Mouse (Mus musculus) MEL (cell line): ENCODE data around the gene Mrpl46. TPM values are rescaled to one million over a fixed set of nuclear protein-coding genes. Genes with fewer than 3 reads are reported as not detected.

ENCODE experiments used
- DNase-seq: peaks from one replicate; pipeline ENCODE4 v3.0.0; 2011; ENCODE audit warnings: low read depth, low spot score
- H3K27ac ChIP-seq: 2 replicates; pipeline ENCODE4 v1.5.1; 2012; ENCODE audit warnings: low read depth, mild to moderate bottlenecking, control low read depth, low read length, moderate library complexity; ENCODE audit not compliant: control insufficient read depth
- H3K27me3 ChIP-seq, 2 experiments: fragments of 150-350 bp in 1 of 2; sonication (generic) in 1 of 2; 2 replicates each; pipeline ENCODE4 v1.6.1; 2012; ENCODE audit warnings: low read length in 2 of 2, mild to moderate bottlenecking in 2 of 2, improper control_type of control experiment in 1 of 2, moderate library complexity in 1 of 2; ENCODE audit not compliant: insufficient read depth in 2 of 2, control insufficient read depth in 1 of 2
- H3K36me3 ChIP-seq, 2 experiments: 2 replicates each; pipeline ENCODE4 v1.6.1; 2012 to 2014; ENCODE audit warnings: low read length in 2 of 2, improper control_type of control experiment in 1 of 2, inconsistent platforms in 1 of 2, mild to moderate bottlenecking in 1 of 2; ENCODE audit not compliant: insufficient read depth in 2 of 2, control insufficient read depth in 1 of 2
- H3K4me1 ChIP-seq, 2 experiments: fragments of 150-350 bp in 1 of 2; sonication (generic) in 1 of 2; 2 replicates each; pipeline ENCODE4 v1.6.1; 2012; ENCODE audit warnings: low read length in 2 of 2, improper control_type of control experiment in 1 of 2, mild to moderate bottlenecking in 1 of 2; ENCODE audit not compliant: insufficient read depth in 2 of 2, control insufficient read depth in 1 of 2
- H3K4me3 ChIP-seq, 2 experiments: fragments of 150-350 bp in 1 of 2; sonication (generic) in 1 of 2; 2 replicates each; pipeline ENCODE4 v1.5.1; 2012; ENCODE audit warnings: low read depth in 2 of 2, low read length in 2 of 2, mild to moderate bottlenecking in 2 of 2, moderate library complexity in 2 of 2, control low read depth in 1 of 2, improper control_type of control experiment in 1 of 2; ENCODE audit not compliant: control insufficient read depth in 1 of 2, insufficient read depth in 1 of 2
- H3K79me2 ChIP-seq: 2 replicates; pipeline ENCODE4 v1.6.1; 2012; ENCODE audit warnings: mild to moderate bottlenecking, low read length, moderate library complexity; ENCODE audit not compliant: control insufficient read depth, poor library complexity, insufficient read depth
- H3K9ac ChIP-seq: 2 replicates; pipeline ENCODE4 v1.6.1; 2012; ENCODE audit warnings: low read depth, mild to moderate bottlenecking, control low read depth, low read length, moderate library complexity; ENCODE audit not compliant: control insufficient read depth, poor library complexity, severe bottlenecking
- H3K9me3 ChIP-seq: fragments of 150-350 bp; sonication (generic); replicated peaks from 2 replicates; pipeline ENCODE4 v1.6.1; 2012; ENCODE audit warnings: mild to moderate bottlenecking, low read length, improper control_type of control experiment, moderate library complexity; ENCODE audit not compliant: insufficient read depth
- CHD1 ChIP-seq: IDR thresholded peaks from 2 replicates; pipeline ENCODE4 v1.6.1; 2012; ENCODE audit warnings: low read depth, mild to moderate bottlenecking, inconsistent platforms, low read length, improper control_type of control experiment
- CHD2 ChIP-seq: IDR thresholded peaks from 2 replicates; pipeline ENCODE4 v1.6.1; 2011; ENCODE audit warnings: low read length, improper control_type of control experiment
- CTCF ChIP-seq, 3 experiments: IDR thresholded peaks in 2 of 3; conservative IDR thresholded peaks in 1 of 3; 2 replicates each; pipeline ENCODE4 v1.5.1; 2011 to 2012; ENCODE audit warnings: low read length in 3 of 3, low read depth in 2 of 3, mild to moderate bottlenecking in 2 of 3, improper control_type of control experiment in 1 of 3, inconsistent platforms in 1 of 3, mixed read lengths in 1 of 3, moderate library complexity in 1 of 3; ENCODE audit not compliant: control insufficient read depth in 1 of 3, insufficient read depth in 1 of 3, poor library complexity in 1 of 3, severe bottlenecking in 1 of 3
- E2F4 ChIP-seq: IDR thresholded peaks from 2 replicates; pipeline ENCODE4 v1.6.1; 2011; ENCODE audit warnings: low read depth, low read length, improper control_type of control experiment, borderline replicate concordance
- ETS1 ChIP-seq: IDR thresholded peaks from 2 replicates; pipeline ENCODE4 v1.6.1; 2012; ENCODE audit warnings: low read depth, mild to moderate bottlenecking, inconsistent platforms, low read length, improper control_type of control experiment, moderate library complexity
- GATA1 ChIP-seq: IDR thresholded peaks from 2 replicates; pipeline ENCODE4 v1.6.1; 2011; ENCODE audit warnings: low read depth, low read length, improper control_type of control experiment
- HCFC1 ChIP-seq: IDR thresholded peaks from 2 replicates; pipeline ENCODE4 v1.6.1; 2012; ENCODE audit warnings: low read depth, mild to moderate bottlenecking, inconsistent platforms, low read length, improper control_type of control experiment, moderate library complexity
- JUND ChIP-seq: IDR thresholded peaks from 2 replicates; pipeline ENCODE4 v1.6.1; 2011; ENCODE audit warnings: low read depth, mild to moderate bottlenecking, improper control_type of control experiment, low read length
- MAX ChIP-seq: IDR thresholded peaks from 2 replicates; pipeline ENCODE4 v1.6.1; 2011; ENCODE audit warnings: low read length, improper control_type of control experiment
- MAZ ChIP-seq: IDR thresholded peaks from 2 replicates; pipeline ENCODE4 v1.6.1; 2012; ENCODE audit warnings: low read depth, mild to moderate bottlenecking, inconsistent platforms, low read length, improper control_type of control experiment
- MXI1 ChIP-seq: IDR thresholded peaks from 2 replicates; pipeline ENCODE4 v1.6.1; 2011; ENCODE audit warnings: mild to moderate bottlenecking, low read depth, low read length, improper control_type of control experiment
- MYB ChIP-seq: IDR thresholded peaks from 2 replicates; pipeline ENCODE4 v1.6.1; 2011; ENCODE audit warnings: mild to moderate bottlenecking, low read depth, low read length, improper control_type of control experiment
- NELFE ChIP-seq: IDR thresholded peaks from 2 replicates; pipeline ENCODE4 v1.6.1; 2011; ENCODE audit warnings: low read depth, low read length, improper control_type of control experiment
- POLR2AphosphoS5 ChIP-seq: IDR thresholded peaks from 2 replicates; pipeline ENCODE4 v1.6.1; 2012; ENCODE audit warnings: low read depth, borderline replicate concordance, mild to moderate bottlenecking, inconsistent platforms, low read length, moderate library complexity, mixed read lengths
- RAD21 ChIP-seq: IDR thresholded peaks from 2 replicates; pipeline ENCODE4 v1.6.1; 2011; ENCODE audit warnings: mild to moderate bottlenecking, low read depth, low read length, improper control_type of control experiment
- SMC3 ChIP-seq: IDR thresholded peaks from 2 replicates; pipeline ENCODE4 v1.6.1; 2011; ENCODE audit warnings: low read depth, low read length, improper control_type of control experiment
- TAL1 ChIP-seq: IDR thresholded peaks from 2 replicates; pipeline ENCODE4 v1.6.1; 2012; ENCODE audit warnings: mild to moderate bottlenecking, inconsistent platforms, low read length, moderate library complexity, mixed read lengths
- TCF12 ChIP-seq: IDR thresholded peaks from 2 replicates; pipeline ENCODE4 v1.6.1; 2014; ENCODE audit warnings: low read depth, mild to moderate bottlenecking, inconsistent platforms, low read length, improper control_type of control experiment, moderate library complexity
- UBTF ChIP-seq: IDR thresholded peaks from 2 replicates; pipeline ENCODE4 v1.6.1; 2012; ENCODE audit warnings: low read depth, mild to moderate bottlenecking, inconsistent platforms, low read length, improper control_type of control experiment, moderate library complexity, borderline replicate concordance; ENCODE audit not compliant: insufficient read depth
- ZC3H11A ChIP-seq: IDR thresholded peaks from 2 replicates; pipeline ENCODE4 v1.6.1; 2012; ENCODE audit warnings: low read depth, mild to moderate bottlenecking, inconsistent platforms, low read length, improper control_type of control experiment
- ZKSCAN1 ChIP-seq: IDR thresholded peaks from 2 replicates; pipeline ENCODE4 v1.6.1; 2012; ENCODE audit warnings: low read depth, mild to moderate bottlenecking, inconsistent platforms, low read length, improper control_type of control experiment, moderate library complexity
- ZMIZ1 ChIP-seq: IDR thresholded peaks from 2 replicates; pipeline ENCODE4 v1.6.1; 2012; ENCODE audit warnings: low read depth, mild to moderate bottlenecking, inconsistent platforms, low read length, improper control_type of control experiment, moderate library complexity
- ZNF384 ChIP-seq: IDR thresholded peaks from 2 replicates; pipeline ENCODE4 v1.6.1; 2012; ENCODE audit warnings: low read depth, mild to moderate bottlenecking, inconsistent platforms, low read length, improper control_type of control experiment
- polyA plus RNA-seq, 2 experiments: library from polyadenylated mRNA; stranded (reverse) in 1 of 2; unstranded in 1 of 2; fragments of >175 nt in 1 of 2; fragments of >200 nt in 1 of 2; gene quantifications; 2 replicates each; pipeline versions ENCODE4 v1.2.1 to v1.2.4; 2012; ENCODE audit warnings: low replicate concordance in 2 of 2, low read depth in 1 of 2; ENCODE audit not compliant: insufficient read length in 2 of 2, insufficient read depth in 1 of 2, missing spikeins in 1 of 2
- total RNA-seq: library from RNA; depleted of rRNA; stranded (reverse); fragments of 300-350 nt; gene quantifications from 2 replicates; pipeline ENCODE4 v1.2.3, GENCODE M21; 2012

Gene Mrpl46
- total and polyA plus RNA-seq, 3 experiments: 67.2 to 70.8 TPM; not detected in 1

- DNase-seq: peak; percentile 67
- Histone ChIP-seq H3K4me3 (no peak overlapping the region), H3K27me3 (peaks cover 0 to 2% of the 10 kb centered on the region in 2 experiments), H3K27ac (no peak overlapping the region), H3K36me3 (no peaks in the 10 kb centered on the region), H3K79me2 (no peaks in the 10 kb centered on the region), H3K9me3 (no peaks in the 10 kb centered on the region), H3K9ac (no peak overlapping the region), H3K4me1 (no peaks in the 10 kb centered on the region)
- no peak for TF ChIP-seq GATA1
- TF ChIP-seq CTCF (IDR thresholded peaks at IDR 0.05 in 2 of 3, conservative IDR thresholded peaks at IDR 0.05 in 1 of 3; ENCODE audit: control insufficient read depth in 1 of 3, insufficient read depth in 1 of 3, low read depth in 2 of 3, low read length in 3 of 3, poor library complexity in 1 of 3, severe bottlenecking in 1 of 3): peak; percentile 85 to 91 (median 88)
- TF ChIP-seq CHD1: no peak
- TF ChIP-seq MXI1: no peak
- peak; percentile 85 for TF ChIP-seq ZC3H11A
- no peak for TF ChIP-seq E2F4
- no peak for TF ChIP-seq ETS1
- no peak for TF ChIP-seq MAX
- TF ChIP-seq UBTF: no peak
- peak; percentile 93 for TF ChIP-seq RAD21
- TF ChIP-seq JUND: no peak
- peak; percentile 89 for TF ChIP-seq SMC3
- TF ChIP-seq MAZ: no peak
- no peak for TF ChIP-seq TCF12
- no peak for TF ChIP-seq ZMIZ1
- no peak for TF ChIP-seq POLR2AphosphoS5
These were observed 17.2 kb downstream of the Mrpl46 start for GRCm38 (mm10) chr7:78766019-78766683.

DNA sequence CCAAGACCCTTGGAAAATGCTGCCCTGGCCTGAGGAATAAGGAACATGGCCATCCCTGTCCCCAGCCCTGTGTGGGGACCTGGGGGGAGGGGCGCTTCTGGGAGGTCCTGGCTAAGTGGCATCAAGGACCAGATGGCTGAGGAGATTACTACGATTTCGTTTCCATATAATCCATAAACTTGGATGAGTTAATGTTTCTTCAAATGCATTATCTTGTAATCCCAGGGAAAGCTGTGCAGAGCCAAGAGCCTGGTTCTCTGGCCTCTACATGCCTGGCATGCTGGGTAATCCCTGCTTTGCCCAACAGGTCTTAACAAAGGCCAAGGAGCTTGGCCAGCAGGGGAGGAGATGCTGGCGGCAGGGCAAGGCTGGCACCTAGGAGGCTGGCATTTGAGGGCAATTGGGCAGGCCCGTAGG, 18.1 kb downstream of the Mrpl46 start:
- H3K27ac ChIP-seq: no peak overlapping the region
- no peaks in the 10 kb centered on the region for H3K9me3 ChIP-seq
- no peak overlapping the region for H3K9ac ChIP-seq
- no peak for DNase-seq
- H3K4me3 ChIP-seq: no peak overlapping the region
- TF ChIP-seq CHD2 (no peak), MXI1 (no peak), CTCF (IDR thresholded peaks at IDR 0.05 in 2 of 3, conservative IDR thresholded peaks at IDR 0.05 in 1 of 3; ENCODE audit: control insufficient read depth in 1 of 3, insufficient read depth in 1 of 3, low read depth in 2 of 3, low read length in 3 of 3, poor library complexity in 1 of 3, severe bottlenecking in 1 of 3) (no peak), HCFC1 (no peak), SMC3 (no peak), TAL1 (no peak), E2F4 (no peak), ZNF384 (no peak), MYB (no peak), NELFE (no peak), ZKSCAN1 (no peak), TCF12 (no peak), MAZ (no peak)
- TF ChIP-seq, all 39 proteins: peak for 0
- Histone ChIP-seq H3K79me2 (no peaks in the 10 kb centered on the region), H3K27me3 (peaks cover 2% of the 10 kb centered on the region in 2 experiments), H3K4me1 (no peaks in the 10 kb centered on the region), H3K36me3 (no peaks in the 10 kb centered on the region)
